Mouse (Mus musculus) CH12.LX (cell line): ENCODE results near the gene Bri3bp. TPM values are rescaled to one million over a fixed set of nuclear protein-coding genes. Genes with fewer than 3 reads are reported as not detected.

Source experiments
- DNase-seq: peaks from one replicate; pipeline ENCODE4 v3.0.0-alpha.2; 2013; ENCODE audit errors: extremely low read depth
- H3K27ac ChIP-seq: 2 replicates; pipeline ENCODE4 v1.5.1; 2012; ENCODE audit warnings: low read depth, mild to moderate bottlenecking, control low read depth, moderate library complexity; ENCODE audit not compliant: insufficient read depth
- H3K27me3 ChIP-seq: replicated peaks from 2 replicates; pipeline ENCODE3; 2012; ENCODE audit warnings: inconsistent platforms
- H3K36me3 ChIP-seq, 2 experiments: replicated peaks in 1 of 2; 2 replicates each; pipeline versions ENCODE3 to v1.6.1; 2012; ENCODE audit warnings: inconsistent platforms in 1 of 2, low read length in 1 of 2, mild to moderate bottlenecking in 1 of 2, mixed read lengths in 1 of 2, moderate library complexity in 1 of 2; ENCODE audit not compliant: control insufficient read depth in 1 of 2, insufficient read depth in 1 of 2
- H3K4me1 ChIP-seq, 2 experiments: 2 replicates each; pipeline ENCODE4 v1.6.1; 2012; ENCODE audit warnings: inconsistent platforms in 1 of 2, moderate library complexity in 1 of 2; ENCODE audit not compliant: insufficient read depth in 2 of 2, control insufficient read depth in 1 of 2
- H3K4me2 ChIP-seq: 2 replicates; pipeline ENCODE4 v1.6.1; 2012; ENCODE audit warnings: low read depth, mild to moderate bottlenecking, control low read depth; ENCODE audit not compliant: poor library complexity, insufficient read depth, severe bottlenecking
- H3K4me3 ChIP-seq, 3 experiments: fragments of 150-350 bp in 1 of 3; sonication (generic) in 1 of 3; replicated peaks in 1 of 3; 2 replicates each; pipeline versions ENCODE3 to v1.5.1; 2011 to 2012; ENCODE audit warnings: low read depth in 2 of 3, low read length in 2 of 3, mild to moderate bottlenecking in 2 of 3, moderate library complexity in 2 of 3, control low read depth in 1 of 3, improper control_type of control experiment in 1 of 3, inconsistent platforms in 1 of 3, mixed read lengths in 1 of 3; ENCODE audit not compliant: poor library complexity in 1 of 3
- H3K79me2 ChIP-seq: replicated peaks from 2 replicates; pipeline ENCODE4 v1.6.1; 2012; ENCODE audit warnings: mild to moderate bottlenecking, moderate library complexity; ENCODE audit not compliant: control insufficient read depth, poor library complexity, insufficient read depth, severe bottlenecking; ENCODE audit errors: extremely low read depth
- H3K9ac ChIP-seq: 2 replicates; pipeline ENCODE4 v1.6.1; 2012; ENCODE audit warnings: low read depth, mild to moderate bottlenecking, control low read depth, moderate library complexity; ENCODE audit not compliant: insufficient read depth
- H3K9me3 ChIP-seq: replicated peaks from 2 replicates; pipeline ENCODE3; 2012; ENCODE audit warnings: low read length, inconsistent platforms, mixed read lengths
- CHD1 ChIP-seq: IDR thresholded peaks from 2 replicates; pipeline ENCODE4 v1.6.1; 2012; ENCODE audit warnings: low read depth, low read length, improper control_type of control experiment, inconsistent platforms
- CHD2 ChIP-seq: IDR thresholded peaks from 2 replicates; pipeline ENCODE4 v1.6.1; 2011; ENCODE audit warnings: low read length, improper control_type of control experiment
- CTCF ChIP-seq, 2 experiments: IDR thresholded peaks in 1 of 2; conservative IDR thresholded peaks in 1 of 2; 2 replicates each; pipeline ENCODE4 v1.5.1; 2011 to 2012; ENCODE audit warnings: low read depth in 2 of 2, low read length in 2 of 2, improper control_type of control experiment in 1 of 2, inconsistent platforms in 1 of 2, mild to moderate bottlenecking in 1 of 2, moderate library complexity in 1 of 2
- E2F4 ChIP-seq: IDR thresholded peaks from 2 replicates; pipeline ENCODE4 v1.6.1; 2011; ENCODE audit warnings: low read depth, low read length, improper control_type of control experiment; ENCODE audit not compliant: insufficient replicate concordance
- EP300 ChIP-seq: IDR thresholded peaks from 2 replicates; pipeline ENCODE4 v1.6.1; 2011; ENCODE audit warnings: low read length, improper control_type of control experiment
- ETS1 ChIP-seq: conservative IDR thresholded peaks from 2 replicates; pipeline ENCODE4 v1.6.1; 2012; ENCODE audit warnings: low read depth, mild to moderate bottlenecking, inconsistent platforms, low read length, improper control_type of control experiment, moderate library complexity
- GABPA ChIP-seq: IDR thresholded peaks from 2 replicates; pipeline ENCODE4 v1.6.1; 2012; ENCODE audit warnings: low read depth, low read length, improper control_type of control experiment, inconsistent platforms; ENCODE audit not compliant: insufficient replicate concordance
- HCFC1 ChIP-seq: IDR thresholded peaks from 2 replicates; pipeline ENCODE4 v1.6.1; 2012; ENCODE audit warnings: low read depth, mild to moderate bottlenecking, inconsistent platforms, low read length, improper control_type of control experiment
- IRF4 ChIP-seq: IDR thresholded peaks from 2 replicates; pipeline ENCODE4 v1.6.1; 2014; ENCODE audit warnings: low read depth, mild to moderate bottlenecking, inconsistent platforms, low read length, improper control_type of control experiment
- JUN ChIP-seq: IDR thresholded peaks from 2 replicates; pipeline ENCODE4 v1.6.1; 2011; ENCODE audit warnings: low read depth, mild to moderate bottlenecking, low read length, improper control_type of control experiment, moderate library complexity; ENCODE audit not compliant: insufficient read depth
- JUND ChIP-seq: conservative IDR thresholded peaks from 2 replicates; pipeline ENCODE4 v1.6.1; 2011; ENCODE audit warnings: low read depth, low read length, improper control_type of control experiment
- MAFK ChIP-seq: IDR thresholded peaks from 2 replicates; pipeline ENCODE4 v1.6.1; 2011; ENCODE audit warnings: low read length, improper control_type of control experiment; ENCODE audit not compliant: insufficient replicate concordance
- MAX ChIP-seq: IDR thresholded peaks from 2 replicates; pipeline ENCODE4 v1.6.1; 2011; ENCODE audit warnings: low read length, improper control_type of control experiment
- MAZ ChIP-seq: IDR thresholded peaks from 2 replicates; pipeline ENCODE4 v1.6.1; 2012; ENCODE audit warnings: low read depth, mild to moderate bottlenecking, inconsistent platforms, low read length, improper control_type of control experiment, moderate library complexity
- MEF2A ChIP-seq: IDR thresholded peaks from 2 replicates; pipeline ENCODE4 v1.6.1; 2014; ENCODE audit warnings: low read depth, mild to moderate bottlenecking, inconsistent platforms, low read length, improper control_type of control experiment, borderline replicate concordance
- MYC ChIP-seq: IDR thresholded peaks from 2 replicates; pipeline ENCODE4 v1.6.1; 2011; ENCODE audit warnings: low read depth, mild to moderate bottlenecking, improper control_type of control experiment, low read length
- NELFE ChIP-seq: IDR thresholded peaks from 2 replicates; pipeline ENCODE4 v1.6.1; 2011; ENCODE audit warnings: low read depth, low read length, improper control_type of control experiment
- NRF1 ChIP-seq: IDR thresholded peaks from 2 replicates; pipeline ENCODE4 v1.6.1; 2014; ENCODE audit warnings: low read depth, mild to moderate bottlenecking, inconsistent platforms, low read length, improper control_type of control experiment, moderate library complexity
- POLR2AphosphoS2 ChIP-seq: IDR thresholded peaks from 2 replicates; pipeline ENCODE4 v1.6.1; 2011; ENCODE audit warnings: low read depth, low read length, improper control_type of control experiment
- RAD21 ChIP-seq: IDR thresholded peaks from 2 replicates; pipeline ENCODE4 v1.6.1; 2011; ENCODE audit warnings: low read depth, mild to moderate bottlenecking, low read length, improper control_type of control experiment, moderate library complexity
- RCOR1 ChIP-seq: conservative IDR thresholded peaks from 2 replicates; pipeline ENCODE4 v1.6.1; 2012; ENCODE audit warnings: low read depth, mild to moderate bottlenecking, inconsistent platforms, low read length, improper control_type of control experiment
- SIN3A ChIP-seq: IDR thresholded peaks from 2 replicates; pipeline ENCODE4 v1.6.1; 2012; ENCODE audit warnings: low read length, improper control_type of control experiment, inconsistent platforms
- SMC3 ChIP-seq: IDR thresholded peaks from 2 replicates; pipeline ENCODE4 v1.6.1; 2011; ENCODE audit warnings: low read depth, low read length, improper control_type of control experiment
- TBP ChIP-seq: conservative IDR thresholded peaks from 2 replicates; pipeline ENCODE4 v1.6.1; 2011; ENCODE audit warnings: low read depth, low read length, improper control_type of control experiment
- TCF12 ChIP-seq: IDR thresholded peaks from 2 replicates; pipeline ENCODE4 v1.6.1; 2014; ENCODE audit warnings: low read depth, mild to moderate bottlenecking, inconsistent platforms, low read length, improper control_type of control experiment
- UBTF ChIP-seq: IDR thresholded peaks from 2 replicates; pipeline ENCODE4 v1.6.1; 2012; ENCODE audit warnings: low read depth, mild to moderate bottlenecking, inconsistent platforms, low read length, improper control_type of control experiment, moderate library complexity
- USF2 ChIP-seq: conservative IDR thresholded peaks from 2 replicates; pipeline ENCODE4 v1.6.1; 2011; ENCODE audit warnings: low read depth, low read length, improper control_type of control experiment
- ZC3H11A ChIP-seq: IDR thresholded peaks from 2 replicates; pipeline ENCODE4 v1.6.1; 2012; ENCODE audit warnings: low read depth, mild to moderate bottlenecking, inconsistent platforms, low read length, improper control_type of control experiment
- ZKSCAN1 ChIP-seq: IDR thresholded peaks from 2 replicates; pipeline ENCODE4 v1.6.1; 2012; ENCODE audit warnings: low read depth, inconsistent platforms, low read length, improper control_type of control experiment, borderline replicate concordance
- ZMIZ1 ChIP-seq: IDR thresholded peaks from 2 replicates; pipeline ENCODE4 v1.6.1; 2012; ENCODE audit warnings: low read depth, mild to moderate bottlenecking, inconsistent platforms, low read length, improper control_type of control experiment
- ZNF384 ChIP-seq: IDR thresholded peaks from 2 replicates; pipeline ENCODE4 v1.6.1; 2012; ENCODE audit warnings: low read depth, low read length, improper control_type of control experiment, inconsistent platforms
- dilution Hi-C: fragments of 300-500 bp; cut with MboI; formaldehyde crosslinking; loops from 2 replicates; pipeline ENCODE4 v1.14.3; 2020; ENCODE audit warnings: low sequenced_read_pairs; ENCODE audit not compliant: extremely low pct_unique_long_range_greater_than_20kb, extremely low pct_ligation_motif_present
- in situ Hi-C: fragments of 300-500 bp; cut with MboI; formaldehyde crosslinking; loops from 3 replicates; pipeline ENCODE4 v1.14.3; 2019; ENCODE audit warnings: low sequenced_read_pairs, low pct_ligation_motif_present, low pct_unique_long_range_greater_than_20kb, mixed read lengths
- polyA plus RNA-seq: library from polyadenylated mRNA; unstranded; fragments of >175 nt; gene quantifications from 2 replicates; pipeline ENCODE4 v1.2.1, GENCODE M21; 2012; ENCODE audit warnings: low read depth; ENCODE audit not compliant: insufficient read length
- total RNA-seq, 2 experiments: library from RNA; depleted of rRNA; stranded (reverse); fragments of 300-350 nt in 1 of 2; fragments of >200 nt in 1 of 2; gene quantifications; 2 replicates each; pipeline ENCODE4 v1.2.3; 2012 to 2014

The Bri3bp gene
- total and polyA plus RNA-seq, 3 experiments: 37.7 to 147 (median 49.6) TPM

- TF ChIP-seq E2F4 (0 out of 2 replicates have a peak, but pooled peaks have one; percentile 76), RCOR1 (no peak), NRF1 (no peak), HCFC1 (no peak; the same call in 1 of the 2 replicates), SIN3A (0 out of 2 replicates have a peak, but pooled peaks have one; percentile 13), IRF4 (0 out of 2 replicates have a peak, but pooled peaks have one; percentile 15), JUN (no peak), EP300 (no peak), UBTF (no peak), CTCF (conservative IDR thresholded peaks at IDR 0.05 in 1 of 2, IDR thresholded peaks at IDR 0.05 in 1 of 2; ENCODE audit: low read depth in 2 of 2, low read length in 2 of 2) (no peak), ZNF384 (no peak)
- TF ChIP-seq, all 38 proteins: peak for 6
These were observed 660 bp upstream of the Bri3bp start (continued) for GRCm38 (mm10) chr5:125440583-125441233.

GRCm38 (mm10) chr5:125442136-125442995, 998 bp downstream of the Bri3bp start:
- peaks cover 3 to 43% of the 10 kb centered on the region in 2 experiments; a peak in 3 of 4 replicates for H3K4me1 ChIP-seq
- peaks cover 6 to 39% of the 10 kb centered on the region in 2 experiments for H3K36me3 ChIP-seq
- in situ Hi-C loops: no loop called here
- no peak overlapping the region for H3K27ac ChIP-seq
- H3K9me3 ChIP-seq: peaks cover 2% of the 10 kb centered on the region
- dilution Hi-C loops: no loop called here
- H3K27me3 ChIP-seq: no peaks in the 10 kb centered on the region
- H3K9ac ChIP-seq: peak overlapping the region; percentile 84
- H3K4me2 ChIP-seq: peak overlapping the region; percentile 72
- H3K4me3 ChIP-seq: peak overlapping the region; percentile 83 to 94 (median 87)
- peak; percentile 50 for DNase-seq
- peaks cover 53% of the 10 kb centered on the region for H3K79me2 ChIP-seq
- no peak for TF ChIP-seq ETS1
- no peak for TF ChIP-seq GABPA
- no peak for TF ChIP-seq USF2
- TF ChIP-seq MEF2A: 0 out of 2 replicates have a peak, but pooled peaks have one; percentile 20
- TF ChIP-seq ZC3H11A: no peak
- no peak for TF ChIP-seq CHD1
- no peak for TF ChIP-seq POLR2AphosphoS2
- no peak for TF ChIP-seq NELFE
- no peak for TF ChIP-seq SMC3
- TF ChIP-seq JUN: no peak
- 0 out of 2 replicates have a peak, but pooled peaks have one; percentile 23 for TF ChIP-seq TCF12
- no peak for TF ChIP-seq IRF4
- peak; percentile 64; the same call in 1 of the 2 replicates for TF ChIP-seq SIN3A
- TF ChIP-seq HCFC1: peak; percentile 20; the same call in 1 of the 2 replicates
- no peak for TF ChIP-seq JUND
- TF ChIP-seq ZKSCAN1: peak; percentile 80
- peak; percentile 72; the same call in 1 of the 2 replicates for TF ChIP-seq MAX
- no peak for TF ChIP-seq MAZ
- TF ChIP-seq MYC: peak; percentile 77
- no peak for TF ChIP-seq TBP
- TF ChIP-seq ZMIZ1: no peak
- no peak for TF ChIP-seq NRF1
- TF ChIP-seq EP300: 0 out of 2 replicates have a peak, but pooled peaks have one; percentile 29
- TF ChIP-seq E2F4: no peak
- no peak for TF ChIP-seq UBTF
- TF ChIP-seq ZNF384: no peak
- TF ChIP-seq RAD21: no peak
- TF ChIP-seq CHD2: 0 out of 2 replicates have a peak, but pooled peaks have one; percentile 17
- TF ChIP-seq MAFK: no peak
- no peak for TF ChIP-seq RCOR1
